In the genomic region with DNA sequence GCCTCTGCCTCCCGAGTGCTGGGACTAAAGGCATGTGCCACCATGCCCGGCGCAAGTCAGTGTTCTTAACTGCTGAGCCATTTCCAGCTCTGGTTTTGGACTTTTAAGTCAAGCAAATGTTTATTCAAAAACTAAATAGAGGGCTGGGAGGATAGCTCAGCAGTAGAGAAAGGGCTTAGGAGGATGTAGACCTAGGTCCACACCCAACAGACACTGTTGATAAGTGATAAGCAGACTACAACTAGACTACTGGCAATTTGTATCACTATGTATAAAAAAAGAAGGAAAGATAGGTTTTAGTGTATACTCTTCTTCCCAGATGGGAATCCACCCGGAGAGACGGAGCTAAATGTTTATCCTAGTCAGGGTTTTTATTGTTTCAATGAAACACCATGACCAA, we compare ENCODE assay signal across 23 mouse cellular contexts. TPM values are rescaled to one million over a fixed set of nuclear protein-coding genes. Genes with fewer than 3 reads are reported as not detected.
DNase-seq lines count a peak whose midpoint lies in the region; ATAC-seq and TF ChIP-seq lines count a peak whose summit lies in the region.
"Had no signal": no experiment of that assay in that cellular context is flagged by ENCODE, and none has a peak within 500 bp of the region (broad histone marks: within the 10 kb centered on the region; RNA-seq: fewer than 3 reads in every experiment).

No protein-coding gene starts in this region.

- no peak for TF ChIP-seq RAD21 in MEL (IDR thresholded peaks at IDR 0.05; ENCODE audit: low read depth, low read length)

- no peak for TF ChIP-seq POLR2A in MEL (IDR thresholded peaks at IDR 0.05; ENCODE audit: control insufficient read depth in 1 of 2, insufficient read depth in 1 of 2, low read depth in 1 of 2, low read length in 2 of 2, poor library complexity in 1 of 2)

- peak overlapping the region; percentile 21; the same call in 1 of the 2 replicates for H3K9ac ChIP-seq in MEL (ENCODE audit: control insufficient read depth, low read depth, low read length, poor library complexity, severe bottlenecking)
- no peak overlapping the region for H3K9ac ChIP-seq in liver, embryonic 13.5 days
- no peak overlapping the region for H3K9ac ChIP-seq in liver, postnatal 0 days (replicated peaks)
- H3K9ac ChIP-seq: embryonic facial prominence, embryonic 13.5 days; hindbrain, embryonic 14.5 days had no signal

- peak; percentile 79 for ATAC-seq in liver, embryonic 13.5 days (ENCODE audit: low read depth)
- ATAC-seq in liver, postnatal 0 days: peak; percentile 21; the same call in 1 of the 2 replicates
- ATAC-seq: forebrain, embryonic 14.5 days had no signal

- no peaks in the 10 kb centered on the region for H3K27me3 ChIP-seq in MEL (ENCODE audit: control insufficient read depth in 1 of 2, insufficient read depth in 2 of 2, low read length in 2 of 2)
- peaks cover 3% of the 10 kb centered on the region; the same call in 1 of the 2 replicates for H3K27me3 ChIP-seq in liver, embryonic 13.5 days
- no peaks in the 10 kb centered on the region for H3K27me3 ChIP-seq in liver, postnatal 0 days (ENCODE audit: insufficient read depth, low read length)

- peak overlapping the region; percentile 32 for H3K4me2 ChIP-seq in liver, embryonic 13.5 days
- 0 out of 2 replicates have a peak overlapping the region, but pooled peaks have one; percentile 7 for H3K4me2 ChIP-seq in liver, postnatal 0 days (ENCODE audit: low read depth, low read length)
- H3K4me2 ChIP-seq: embryonic facial prominence, embryonic 13.5 days; hindbrain, embryonic 14.5 days had no signal

- WGBS in liver, embryonic 13.5 days (ENCODE audit: insufficient replicate concordance): 38% methylated on average over 5 of the region's 5 CpGs
- WGBS in liver, postnatal 0 days (ENCODE audit: insufficient replicate concordance): 66% methylated on average over 5 of the region's 5 CpGs

- intact Hi-C loops in heart, postnatal 36 days (cut with DNase I): no loop called here

- H3K36me3 ChIP-seq in MEL (ENCODE audit: control insufficient read depth in 1 of 2, insufficient read depth in 2 of 2, low read length in 2 of 2): peaks cover 0 to 36% of the 10 kb centered on the region in 2 experiments; a peak in 2 of 4 replicates
- H3K36me3 ChIP-seq in liver, embryonic 13.5 days: no peaks in the 10 kb centered on the region
- no peaks in the 10 kb centered on the region for H3K36me3 ChIP-seq in liver, postnatal 0 days (replicated peaks; ENCODE audit: insufficient read depth, low read length)
- H3K36me3 ChIP-seq: embryonic facial prominence, embryonic 13.5 days; forebrain, embryonic 10.5 days; heart, embryonic 10.5 days had no signal

- TF ChIP-seq EP300 in MEL (IDR thresholded peaks at IDR 0.05; ENCODE audit: low read depth in 1 of 2, low read length in 2 of 2): peak; percentile 87 to 88
- TF ChIP-seq EP300 in liver, postnatal 0 days (IDR thresholded peaks at IDR 0.05; ENCODE audit: low read depth): peak; percentile 31; the same call in 1 of the 2 replicates

- H3K79me2 ChIP-seq in MEL (ENCODE audit: control insufficient read depth, insufficient read depth, low read length, poor library complexity): no peaks in the 10 kb centered on the region; the same call in 1 of the 2 replicates

- no peak for TF ChIP-seq CTCF in MEL (IDR thresholded peaks at IDR 0.05 in 2 of 3, conservative IDR thresholded peaks at IDR 0.05 in 1 of 3; ENCODE audit: control insufficient read depth in 1 of 3, insufficient read depth in 1 of 3, low read depth in 2 of 3, low read length in 3 of 3, poor library complexity in 1 of 3, severe bottlenecking in 1 of 3)
- TF ChIP-seq CTCF in liver, postnatal 0 days (IDR thresholded peaks at IDR 0.05; ENCODE audit: low read depth): no peak

- DNase-seq in MEL (ENCODE audit: low read depth, low spot score) (peak; percentile 89), MEL-GATA-1-ER (ENCODE audit: extremely low read depth, low read depth) (peak; percentile 63)
- DNase-seq in liver, embryonic 13.5 days: no peak
- no peak for DNase-seq in liver, postnatal 0 days
- no peak for DNase-seq in frontal cortex, postnatal 10 days (ENCODE audit: low spot score in 2 of 2)
- DNase-seq in kidney, postnatal 25 days: no peak
- no peak for DNase-seq in heart, postnatal 36 days
- DNase-seq: adrenal gland, postnatal 10 days; cerebellum, adult 11-12 months; cerebellum, adult 9-10 months; cerebellum, postnatal 25 days; gastrocnemius, postnatal 10 days; heart, adult 18-20 months; heart, postnatal 10 days had no signal

- peaks cover 6 to 60% of the 10 kb centered on the region in 2 experiments for H3K4me1 ChIP-seq in MEL (ENCODE audit: control insufficient read depth in 1 of 2, insufficient read depth in 2 of 2, low read length in 2 of 2)
- H3K4me1 ChIP-seq in liver, embryonic 13.5 days (replicated peaks): peaks cover 84% of the 10 kb centered on the region
- peaks cover 27% of the 10 kb centered on the region for H3K4me1 ChIP-seq in liver, postnatal 0 days (ENCODE audit: insufficient read depth)

- H3K4me3 ChIP-seq in MEL (ENCODE audit: control insufficient read depth in 1 of 2, insufficient read depth in 1 of 2, low read depth in 2 of 2, low read length in 2 of 2): no peak overlapping the region
- no peak overlapping the region for H3K4me3 ChIP-seq in liver, embryonic 13.5 days (replicated peaks)
- H3K4me3 ChIP-seq in liver, postnatal 0 days (ENCODE audit: low read depth, low read length): no peak overlapping the region
- H3K4me3 ChIP-seq: embryonic facial prominence, embryonic 13.5 days; forebrain, embryonic 10.5 days; heart, embryonic 10.5 days had no signal

- peak overlapping the region; percentile 95 for H3K27ac ChIP-seq in MEL (ENCODE audit: control insufficient read depth, low read depth, low read length)
- peak overlapping the region; percentile 90 for H3K27ac ChIP-seq in liver, embryonic 13.5 days
- H3K27ac ChIP-seq in liver, postnatal 0 days (ENCODE audit: low read depth): peak overlapping the region; percentile 44; the same call in 1 of the 2 replicates
- H3K27ac ChIP-seq: embryonic facial prominence, embryonic 13.5 days; forebrain, embryonic 10.5 days; heart, embryonic 10.5 days; hindbrain, embryonic 14.5 days had no signal

- H3K9me3 ChIP-seq in MEL (replicated peaks; ENCODE audit: insufficient read depth, low read length): no peaks in the 10 kb centered on the region
- H3K9me3 ChIP-seq in liver, embryonic 13.5 days (replicated peaks): no peaks in the 10 kb centered on the region
- H3K9me3 ChIP-seq in liver, postnatal 0 days (ENCODE audit: low read length): no peaks in the 10 kb centered on the region
- H3K9me3 ChIP-seq: embryonic facial prominence, embryonic 13.5 days; forebrain, embryonic 10.5 days; heart, embryonic 10.5 days had no signal

TF ChIP-seq in MEL, 35 proteins besides CTCF, POLR2A, EP300 and RAD21 (continues in another document):
- no peak for TF ChIP-seq ZKSCAN1 (IDR thresholded peaks at IDR 0.05; ENCODE audit: low read depth, low read length)
- TF ChIP-seq GABPA (IDR thresholded peaks at IDR 0.05; ENCODE audit: low read depth, low read length): no peak
- TF ChIP-seq CHD1 (IDR thresholded peaks at IDR 0.05; ENCODE audit: low read depth, low read length): no peak
- no peak for TF ChIP-seq NRF1 (IDR thresholded peaks at IDR 0.05; ENCODE audit: insufficient read depth, low read depth, low read length, poor library complexity, severe bottlenecking)
- no peak for TF ChIP-seq MAX (IDR thresholded peaks at IDR 0.05; ENCODE audit: low read length)
- TF ChIP-seq JUND (IDR thresholded peaks at IDR 0.05; ENCODE audit: low read depth, low read length): no peak
- TF ChIP-seq USF2 (IDR thresholded peaks at IDR 0.05; ENCODE audit: borderline replicate concordance in 1 of 2, insufficient read depth in 1 of 2, low read depth in 1 of 2, low read length in 2 of 2): no peak
- no peak for TF ChIP-seq SMC3 (IDR thresholded peaks at IDR 0.05; ENCODE audit: low read depth, low read length)
- no peak for TF ChIP-seq UBTF (IDR thresholded peaks at IDR 0.05; ENCODE audit: borderline replicate concordance, insufficient read depth, low read depth, low read length)
- no peak for TF ChIP-seq HCFC1 (IDR thresholded peaks at IDR 0.05; ENCODE audit: low read depth, low read length)
- TF ChIP-seq TCF12 (IDR thresholded peaks at IDR 0.05; ENCODE audit: low read depth, low read length): peak; percentile 76
- no peak for TF ChIP-seq MEF2A (IDR thresholded peaks at IDR 0.05; ENCODE audit: extremely low read depth, insufficient replicate concordance, low read depth, low read length, poor library complexity, severe bottlenecking)
- TF ChIP-seq MYB (IDR thresholded peaks at IDR 0.05; ENCODE audit: low read depth, low read length): peak; percentile 56; the same call in 1 of the 2 replicates

RNA-seq across cellular contexts. Expression of a gene that starts 5.1 kb away (rescaled TPM):
- 5,179 and 5,512 TPM in 2 replicates for total RNA-seq in MEL (2012; rRNA removed)
- polyA plus RNA-seq in MEL (2012; ENCODE audit: insufficient read depth in 1 of 2, insufficient read length in 2 of 2, low read depth in 1 of 2, low replicate concordance in 2 of 2, missing spikeins in 1 of 2): 1,000 to 10,000 TPM in 1 of 2 experiments, not detected in 1; 3,167 TPM
- 881 and 895 TPM in 2 replicates for polyA plus RNA-seq in liver, embryonic 13.5 days (2015; fragmentation: Nextera tagmentation; extraction: Ambion mirVana)
- polyA plus RNA-seq in liver, postnatal 0 days (2015; fragmentation: Nextera tagmentation; extraction: Ambion mirVana): 531 and 540 TPM in 2 replicates
- 100 to 1,000 TPM; 655 to 678 TPM for total RNA-seq in heart, postnatal 36 days (2021)

RNA-seq across cellular contexts. Expression of a gene that starts 7.9 kb away (rescaled TPM):
- 0.23 TPM in 2 replicates for total RNA-seq in MEL (2012; rRNA removed)
- under 1 TPM in 1 of 2 experiments, not detected in 1; 0.28 TPM for polyA plus RNA-seq in MEL (2012; ENCODE audit: insufficient read depth in 1 of 2, insufficient read length in 2 of 2, low read depth in 1 of 2, low replicate concordance in 2 of 2, missing spikeins in 1 of 2)
- 0.08 and 0.09 TPM in 2 replicates for polyA plus RNA-seq in liver, embryonic 13.5 days (2015; fragmentation: Nextera tagmentation; extraction: Ambion mirVana)
- polyA plus RNA-seq in liver, postnatal 0 days (2015; fragmentation: Nextera tagmentation; extraction: Ambion mirVana): 0.02 and 0.07 TPM in 2 replicates
- not detected for total RNA-seq in heart, postnatal 36 days (2021)
- total RNA-seq: gastrocnemius, postnatal 10 days; hematopoietic stem cell, adult 5-6 weeks had no signal
- polyA plus RNA-seq: forebrain, embryonic 14.5 days; heart, embryonic 14.5 days; hindbrain, embryonic 14.5 days had no signal

RNA-seq across cellular contexts. Expression of a gene that starts 24.6 kb away (rescaled TPM):
- 59.6 and 70.7 TPM in 2 replicates for total RNA-seq in MEL (2012; rRNA removed)
- polyA plus RNA-seq in MEL (2012; ENCODE audit: insufficient read depth in 1 of 2, insufficient read length in 2 of 2, low read depth in 1 of 2, low replicate concordance in 2 of 2, missing spikeins in 1 of 2): 10 to 100 TPM; 55.0 to 61.2 TPM
- polyA plus RNA-seq in liver, embryonic 13.5 days (2015; fragmentation: Nextera tagmentation; extraction: Ambion mirVana): 35.5 and 40.0 TPM in 2 replicates
- polyA plus RNA-seq in liver, postnatal 0 days (2015; fragmentation: Nextera tagmentation; extraction: Ambion mirVana): 32.8 and 33.8 TPM in 2 replicates
- total RNA-seq in heart, postnatal 36 days (2021): 10 to 100 TPM; 60.9 to 71.3 TPM

RNA-seq across cellular contexts. Expression of a gene that starts 30.6 kb away (rescaled TPM):
- total RNA-seq in MEL (2012; rRNA removed): not detected in 2 replicates
- not detected for polyA plus RNA-seq in MEL (2012; ENCODE audit: insufficient read depth in 1 of 2, insufficient read length in 2 of 2, low read depth in 1 of 2, low replicate concordance in 2 of 2, missing spikeins in 1 of 2)
- not detected in 2 replicates for polyA plus RNA-seq in liver, embryonic 13.5 days (2015; fragmentation: Nextera tagmentation; extraction: Ambion mirVana)
- not detected in 2 replicates for polyA plus RNA-seq in liver, postnatal 0 days (2015; fragmentation: Nextera tagmentation; extraction: Ambion mirVana)
- not detected for total RNA-seq in heart, postnatal 36 days (2021)
- total RNA-seq: ES-E14; gastrocnemius, postnatal 10 days; gastrocnemius, postnatal 4 days; heart, adult 18-20 months; heart, postnatal 10 days; hematopoietic stem cell, adult 5-6 weeks had no signal
- polyA plus RNA-seq: embryonic facial prominence, embryonic 13.5 days; forebrain, embryonic 10.5 days; forebrain, embryonic 14.5 days; heart, embryonic 10.5 days; heart, embryonic 14.5 days had no signal

Comparison
In these comparisons a context has a peak if more than half of its experiments do, and no peak if none do; other contexts are left out.
1. DNase-seq: peak in MEL (single experiment) and MEL-GATA-1-ER (single experiment); none in liver, embryonic 13.5 days (single experiment), liver, postnatal 0 days (single experiment), frontal cortex, postnatal 10 days (0 of 2), kidney, postnatal 25 days (0 of 2) and heart, postnatal 36 days (0 of 2).
2. H3K27ac ChIP-seq: peak in every context shown above with its lines; median percentile 95 in MEL; 90 in liver, embryonic 13.5 days; 44 in liver, postnatal 0 days.